Mouse (Mus musculus): Measurements from ENCODE around the gene Gm5936.
"Not testable (repeated sequence)": the region's sequence is repeated elsewhere in the genome, so short reads cannot be mapped to it uniquely, and the experiment has no call there.

Gene Gm5936

DNA sequence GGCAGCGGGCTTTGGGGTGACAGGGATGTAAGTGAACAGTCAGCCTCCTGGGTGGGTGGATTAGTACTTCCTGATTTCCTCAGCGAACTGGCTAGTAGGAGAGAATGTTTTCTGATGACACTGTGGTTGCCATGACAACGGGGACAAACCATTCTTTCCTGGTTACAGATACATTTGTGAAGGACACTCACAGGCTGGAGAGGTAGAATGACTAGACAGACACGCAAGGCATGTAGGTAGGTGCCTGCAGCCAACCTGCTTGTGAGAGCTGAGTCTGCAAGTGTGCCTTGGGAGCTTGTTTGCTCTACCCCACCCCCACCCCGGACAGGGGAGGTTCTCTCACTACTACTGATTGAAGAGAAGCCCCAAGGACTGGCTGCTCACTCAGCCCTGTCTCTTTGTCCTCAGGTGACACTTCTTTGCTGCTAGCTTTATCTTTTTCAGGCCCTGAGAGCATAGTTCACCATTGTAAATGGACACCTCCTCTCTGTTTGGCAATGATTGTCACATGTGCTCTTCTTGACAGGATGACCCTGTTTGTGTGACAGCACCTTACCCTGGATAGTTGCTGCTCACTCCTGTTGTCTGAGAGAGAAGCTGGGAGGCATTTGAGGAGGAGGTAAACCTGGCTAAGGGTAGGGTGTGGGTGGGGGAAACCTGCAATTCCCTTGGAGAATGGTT, at the start of gene Gm5936:
TSS of gene Gm5936 (plus strand) at position 355 of the 681 bp plus-strand sequence.
- DNase-seq (ENCODE audit: extremely low spot score), result not testable (repeated sequence)

DNA sequence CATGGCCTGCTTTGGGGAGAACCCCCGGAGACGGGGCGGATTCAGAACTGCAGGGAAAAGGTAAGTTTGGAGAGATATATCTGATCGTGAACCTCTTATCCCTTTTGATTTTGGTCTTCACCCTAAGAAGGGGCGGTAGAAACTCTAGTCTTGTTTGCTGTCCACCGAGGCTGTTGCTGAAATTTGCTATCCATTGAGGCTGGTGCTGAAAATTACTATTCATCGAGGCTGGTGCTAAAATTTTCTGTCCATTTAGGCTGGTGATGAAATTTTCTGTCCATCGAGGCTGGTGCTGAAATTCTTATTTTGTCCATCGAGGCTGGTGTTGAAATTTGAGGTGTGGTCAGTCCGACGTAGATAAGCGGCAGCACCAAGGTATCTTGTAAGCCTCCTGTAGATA, 19.1 kb downstream of the Gm5936 start:
- not testable (repeated sequence) for DNase-seq (ENCODE audit: extremely low spot score)

DNA sequence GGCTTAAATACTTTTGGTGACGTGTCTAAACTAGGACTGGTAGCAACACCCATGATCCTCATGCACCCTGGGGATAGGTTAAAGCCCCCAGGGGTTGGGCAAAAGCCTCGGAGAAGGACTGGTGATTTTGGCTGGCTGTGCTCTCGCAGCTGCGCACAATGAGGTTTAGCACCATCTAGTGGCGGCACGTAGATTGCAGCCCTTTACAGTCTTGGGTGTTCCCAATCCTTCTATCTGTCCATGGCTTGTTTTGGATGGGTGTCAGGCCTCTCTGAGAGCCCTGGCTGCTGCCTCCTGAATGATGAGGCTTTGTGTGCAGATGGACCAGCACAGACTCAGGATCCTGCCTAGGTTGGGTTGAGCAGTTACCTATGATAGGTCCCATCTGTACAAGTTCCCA, 43.1 kb downstream of the Gm5936 start:
- not testable (repeated sequence) for DNase-seq (ENCODE audit: extremely low spot score)
